Mouse (Mus musculus) bone marrow macrophage, adult 2 months (primary cell): ENCODE results near the gene Aff1. TPM values are rescaled to one million over a fixed set of nuclear protein-coding genes. Genes with fewer than 3 reads are reported as not detected.

Source experiments
- H3K27ac ChIP-seq: 2 replicates; pipeline ENCODE4 v1.5.1; 2012; ENCODE audit warnings: low read depth, low read length; ENCODE audit not compliant: insufficient read depth
- H3K4me1 ChIP-seq: 2 replicates; pipeline ENCODE4 v1.6.1; 2012; ENCODE audit warnings: low read length; ENCODE audit not compliant: control insufficient read depth, insufficient read depth
- H3K4me3 ChIP-seq: 2 replicates; pipeline ENCODE4 v1.5.1; 2012; ENCODE audit warnings: mild to moderate bottlenecking, low read length, moderate library complexity; ENCODE audit not compliant: insufficient read depth
- CTCF ChIP-seq: IDR thresholded peaks from 2 replicates; pipeline ENCODE4 v1.5.1; 2012; ENCODE audit warnings: low read depth, mild to moderate bottlenecking, low read length, moderate library complexity
- POLR2A ChIP-seq: IDR thresholded peaks from 2 replicates; pipeline ENCODE4 v1.6.1; 2012; ENCODE audit warnings: mild to moderate bottlenecking, low read depth, low read length, borderline replicate concordance
- polyA plus RNA-seq: library from polyadenylated mRNA; stranded (reverse); fragments of >200 nt; gene quantifications from 2 replicates; pipeline ENCODE4 v1.2.4, GENCODE M21; 2012; ENCODE audit not compliant: missing spikeins, insufficient read depth, insufficient read length

Gene Aff1
- polyA plus RNA-seq, 1 experiment = 45.3 TPM

GRCm38 (mm10) chr5:103778314-103779117 is 86.3 kb downstream of the Aff1 start:
- Histone ChIP-seq H3K4me1 (peaks cover 50% of the 10 kb centered on the region), H3K27ac (peak overlapping the region; percentile 7; the same call in 1 of the 2 replicates), H3K4me3 (peak overlapping the region; percentile 37)
- TF ChIP-seq CTCF = no peak
- no peak for TF ChIP-seq POLR2A

GRCm38 (mm10) chr5:103779836-103780235 is 87.7 kb downstream of the Aff1 start:
- Histone ChIP-seq H3K4me3 (no peak overlapping the region), H3K4me1 (peaks cover 42% of the 10 kb centered on the region), H3K27ac (no peak overlapping the region)
- TF ChIP-seq POLR2A (no peak), CTCF (no peak)

DNA sequence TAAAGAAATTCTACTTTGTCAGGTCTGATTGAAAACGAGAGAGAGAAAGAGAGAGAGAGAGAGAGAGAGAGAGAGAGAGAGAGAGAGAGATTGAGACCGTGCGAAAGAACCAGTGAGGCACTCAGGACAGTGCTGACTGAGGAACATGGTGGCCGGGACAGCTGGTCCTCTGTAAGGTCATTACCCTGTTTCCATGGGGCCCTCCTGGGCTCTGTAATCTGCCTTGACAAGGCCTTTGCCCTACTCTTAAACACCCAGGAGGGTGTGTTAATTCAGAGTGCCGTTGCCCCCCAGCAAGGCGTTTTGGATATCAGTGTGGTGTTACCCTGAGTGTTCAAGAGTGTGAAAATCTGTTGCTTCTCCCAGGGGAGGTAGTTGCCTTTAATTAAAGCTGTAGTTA is 88.1 kb downstream of the Aff1 start:
- TF ChIP-seq POLR2A = no peak
- no peak for TF ChIP-seq CTCF
- Histone ChIP-seq H3K4me3 (no peak overlapping the region), H3K4me1 (peaks cover 38% of the 10 kb centered on the region), H3K27ac (no peak overlapping the region)

DNA sequence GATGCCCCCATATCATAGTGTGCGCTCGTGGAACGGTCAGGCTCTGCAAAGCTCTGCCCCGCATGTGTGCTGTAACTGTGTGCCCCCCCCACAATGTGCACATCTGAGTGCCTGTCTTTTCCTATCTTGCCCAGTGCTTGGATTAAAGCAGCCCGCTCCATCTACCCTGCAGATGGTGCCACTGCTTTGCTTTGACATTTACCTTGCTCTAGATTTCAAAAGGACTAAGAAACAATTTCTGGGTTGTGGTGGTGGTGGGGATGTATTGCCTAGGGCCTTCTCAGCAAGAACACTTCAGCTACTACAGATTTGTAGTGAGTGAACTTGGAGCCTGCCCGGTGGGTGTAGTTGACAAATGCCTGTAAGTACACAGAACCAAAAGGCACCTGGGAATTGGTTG is 88.7 kb downstream of the Aff1 start:
- peaks cover 32% of the 10 kb centered on the region for H3K4me1 ChIP-seq
- TF ChIP-seq POLR2A = no peak
- no peak for TF ChIP-seq CTCF
- H3K27ac ChIP-seq = no peak overlapping the region
- no peak overlapping the region for H3K4me3 ChIP-seq

DNA sequence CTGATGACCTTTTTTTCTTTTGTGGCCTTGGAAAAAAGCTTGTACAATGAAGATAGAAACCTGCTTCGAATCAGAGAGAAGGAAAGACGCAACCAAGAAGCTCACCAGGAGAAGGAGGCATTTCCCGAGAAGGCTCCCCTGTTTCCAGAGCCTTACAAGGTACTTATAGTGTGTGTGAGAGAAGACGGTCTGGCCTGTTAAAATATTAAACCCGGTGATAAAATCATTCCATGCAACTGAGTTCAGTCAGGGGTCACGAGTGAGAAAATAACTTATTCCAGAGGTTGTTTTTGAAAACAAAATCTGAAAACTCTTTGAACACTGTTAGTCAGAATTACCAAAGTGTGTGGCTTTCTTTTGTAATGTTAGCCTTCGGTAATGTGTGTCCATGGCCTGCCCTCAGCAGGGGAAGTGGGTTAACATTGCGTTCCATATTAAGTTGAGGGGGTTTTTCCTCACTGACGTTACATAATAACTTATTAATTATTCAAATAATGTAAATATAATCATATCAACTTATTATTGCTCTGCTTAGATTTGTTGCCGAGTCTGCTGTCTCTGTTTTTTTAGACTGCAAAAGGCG is 91.0 kb downstream of the Aff1 start:
- no peak for TF ChIP-seq POLR2A
- no peak for TF ChIP-seq CTCF
- Histone ChIP-seq H3K4me1 (peaks cover 22% of the 10 kb centered on the region), H3K27ac (no peak overlapping the region), H3K4me3 (no peak overlapping the region)

GRCm38 (mm10) chr5:103786096-103786495 is 93.9 kb downstream of the Aff1 start:
- TF ChIP-seq POLR2A = no peak
- TF ChIP-seq CTCF = no peak
- H3K4me1 ChIP-seq = peaks cover 22% of the 10 kb centered on the region
- H3K27ac ChIP-seq = no peak overlapping the region
- H3K4me3 ChIP-seq = no peak overlapping the region

DNA sequence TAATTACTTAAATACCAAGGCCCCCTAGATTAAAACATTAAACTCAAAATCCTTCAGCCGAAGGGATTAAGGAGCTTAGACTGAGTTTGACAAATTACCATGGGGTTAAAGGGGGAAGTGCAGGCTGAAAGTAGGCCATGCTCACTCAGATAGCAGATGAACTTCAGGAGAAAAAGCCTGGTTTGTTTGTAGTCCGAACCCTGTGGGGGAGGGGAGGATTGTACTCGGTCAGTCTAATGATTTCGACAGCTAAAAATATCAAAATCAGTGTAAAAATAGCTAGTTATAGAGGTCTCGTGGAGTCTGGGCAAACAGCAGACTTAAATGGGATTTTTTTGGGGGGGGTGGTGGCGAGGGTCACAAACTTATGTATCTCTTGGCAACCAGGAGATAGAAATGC is 96.3 kb downstream of the Aff1 start:
- TF ChIP-seq CTCF (no peak), POLR2A (no peak)
- peaks cover 14% of the 10 kb centered on the region for H3K4me1 ChIP-seq
- H3K4me3 ChIP-seq = no peak overlapping the region
- H3K27ac ChIP-seq = no peak overlapping the region

DNA sequence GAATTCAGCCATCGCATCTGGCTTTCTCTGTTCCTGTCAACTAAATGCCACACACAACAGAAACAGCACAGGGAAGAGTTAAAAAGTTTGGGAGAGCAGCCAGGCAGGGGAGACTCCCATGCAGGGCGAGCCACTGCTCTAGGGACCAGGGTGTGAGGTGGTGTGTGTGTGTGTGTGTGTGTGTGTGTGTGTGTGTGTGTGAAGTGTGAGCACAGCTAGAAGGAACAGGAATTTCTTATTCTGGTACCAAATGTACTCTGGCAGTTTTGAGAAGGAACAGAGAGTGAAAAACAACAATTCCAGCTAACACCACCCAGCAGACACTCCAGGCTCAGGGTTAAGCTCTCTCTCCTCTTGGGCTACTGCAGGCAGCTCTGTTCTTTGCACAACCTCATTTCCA is 96.8 kb downstream of the Aff1 start:
- TF ChIP-seq CTCF = no peak
- no peak for TF ChIP-seq POLR2A
- Histone ChIP-seq H3K27ac (no peak overlapping the region), H3K4me1 (peaks cover 14% of the 10 kb centered on the region), H3K4me3 (no peak overlapping the region)

DNA sequence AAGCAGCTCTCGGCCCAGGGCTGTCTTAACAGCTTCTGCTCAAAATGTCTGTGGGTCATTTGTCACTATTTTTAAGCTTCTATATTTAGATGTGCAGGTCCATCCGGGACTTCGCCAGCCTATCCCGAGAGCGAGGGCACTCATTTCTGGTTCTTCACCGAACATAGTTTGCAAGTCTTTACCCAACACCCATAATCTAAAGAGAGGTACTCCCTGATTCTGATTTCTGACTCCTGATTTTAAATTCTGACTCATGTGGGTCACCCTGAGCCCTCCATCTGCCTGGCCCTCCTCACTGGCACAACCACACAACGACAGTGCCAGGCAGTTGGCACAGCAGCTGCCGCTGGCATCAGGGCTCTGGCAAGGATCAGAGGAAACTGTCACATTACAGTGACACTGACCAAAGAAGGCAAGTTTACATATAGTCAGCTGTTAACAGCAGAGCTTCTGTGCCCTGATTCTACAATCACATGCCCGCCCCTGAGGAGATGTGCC is 97.5 kb downstream of the Aff1 start:
- H3K4me3 ChIP-seq = no peak overlapping the region
- no peak for TF ChIP-seq POLR2A
- no peak for TF ChIP-seq CTCF
- H3K4me1 ChIP-seq = peaks cover 14% of the 10 kb centered on the region
- H3K27ac ChIP-seq = no peak overlapping the region

- Histone ChIP-seq H3K4me3 (no peak overlapping the region), H3K27ac (no peak overlapping the region), H3K4me1 (peaks cover 14% of the 10 kb centered on the region)
- TF ChIP-seq CTCF = no peak
- no peak for TF ChIP-seq POLR2A
Measured at GRCm38 (mm10) chr5:103791741-103792140, 99.6 kb downstream of the Aff1 start.

- Histone ChIP-seq H3K27ac (no peak overlapping the region), H3K4me3 (no peak overlapping the region), H3K4me1 (peaks cover 5% of the 10 kb centered on the region)
- TF ChIP-seq CTCF = no peak
- TF ChIP-seq POLR2A = no peak
Measured at GRCm38 (mm10) chr5:103795121-103795520, 102.9 kb downstream of the Aff1 start.
